Mouse (Mus musculus) thymus, adult 2 months (tissue): ENCODE data around the gene Gm20683.

ENCODE experiments used
- CTCF ChIP-seq: fragments of 200-500 bp; IDR thresholded peaks from 2 replicates; pipeline ENCODE4 v1.5.1; 2012; ENCODE audit warnings: mild to moderate bottlenecking, control low read depth, low read length, moderate library complexity, borderline replicate concordance; ENCODE audit not compliant: control insufficient read depth, poor library complexity, insufficient read depth; ENCODE audit errors: extremely low read depth
- POLR2A ChIP-seq: fragments of 200-500 bp; IDR thresholded peaks from 2 replicates; pipeline ENCODE4 v1.6.1; 2012; ENCODE audit warnings: mild to moderate bottlenecking, low read length, control low read depth, moderate library complexity; ENCODE audit not compliant: control insufficient read depth, poor library complexity, insufficient read depth; ENCODE audit errors: extremely low read depth

DNA sequence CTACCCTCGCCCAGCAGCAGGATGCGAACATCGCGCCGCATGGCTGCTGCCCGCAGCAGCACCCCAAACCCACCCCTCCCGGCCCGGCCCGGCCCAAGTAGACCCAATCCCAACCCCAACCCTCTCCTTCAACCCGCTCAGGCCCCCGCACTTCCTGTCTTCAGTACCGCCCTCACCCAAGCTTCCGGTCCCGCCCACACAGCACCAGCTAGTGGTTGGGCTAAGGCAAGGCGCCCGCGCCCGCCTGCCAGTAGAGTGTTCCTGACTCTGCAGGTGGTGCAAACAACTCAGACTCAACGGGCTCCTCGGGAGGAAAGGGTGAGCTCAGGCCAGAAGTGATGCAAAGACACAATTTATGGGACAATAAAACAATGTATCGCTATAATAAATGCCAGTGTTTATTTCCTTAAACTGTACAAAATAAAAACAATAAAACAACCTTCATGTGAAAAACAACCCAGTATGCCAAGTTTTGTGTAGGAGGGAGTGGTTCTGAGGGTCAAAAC lies 2.9 kb upstream of the Gm20683 start, which contains the start of gene Rhot2:
- TF ChIP-seq CTCF: peak; percentile 65; the same call in 1 of the 2 replicates
- TF ChIP-seq POLR2A: peak; percentile 78
